Mouse (Mus musculus): ENCODE results near the gene Il13. TPM values are rescaled to one million over a fixed set of nuclear protein-coding genes. Genes with fewer than 3 reads are reported as not detected.

Gene Il13
- polyA plus RNA-seq, 1 experiment from 2014 or later: not detected

- no peak for ATAC-seq (ENCODE audit: insufficient read depth, low FRiP score, low read depth)
- no peak overlapping the region for H3K4me3 ChIP-seq (replicated peaks)
- H3K4me1 ChIP-seq: no peaks in the 10 kb centered on the region
- H3K27ac ChIP-seq: no peak overlapping the region
- no peak overlapping the region for H3K4me2 ChIP-seq
- no peak overlapping the region for H3K9ac ChIP-seq
- no peaks in the 10 kb centered on the region for H3K9me3 ChIP-seq
- 56% methylated on average over 6 of the region's 6 CpGs for WGBS
- no peaks in the 10 kb centered on the region for H3K36me3 ChIP-seq
- no peaks in the 10 kb centered on the region for H3K27me3 ChIP-seq (replicated peaks)
These were observed 19.3 kb downstream of the Il13 start for GRCm38 (mm10) chr11:53615172-53615571.

GRCm38 (mm10) chr11:53609672-53610071, 24.8 kb downstream of the Il13 start:
- no peaks in the 10 kb centered on the region for H3K27me3 ChIP-seq (replicated peaks)
- WGBS: 74% methylated on average over 3 of the region's 3 CpGs
- no peak overlapping the region for H3K4me3 ChIP-seq (replicated peaks)
- H3K36me3 ChIP-seq: no peaks in the 10 kb centered on the region
- ATAC-seq (ENCODE audit: insufficient read depth, low FRiP score, low read depth): no peak
- H3K4me1 ChIP-seq: no peaks in the 10 kb centered on the region
- no peak overlapping the region for H3K27ac ChIP-seq
- no peaks in the 10 kb centered on the region for H3K9me3 ChIP-seq
- H3K9ac ChIP-seq: no peak overlapping the region
- H3K4me2 ChIP-seq: no peak overlapping the region

GRCm38 (mm10) chr11:53609231-53609630, 25.3 kb downstream of the Il13 start:
- Histone ChIP-seq H3K27me3 (replicated peaks) (no peaks in the 10 kb centered on the region), H3K4me1 (no peaks in the 10 kb centered on the region), H3K9me3 (no peaks in the 10 kb centered on the region), H3K4me3 (replicated peaks) (no peak overlapping the region), H3K27ac (no peak overlapping the region), H3K4me2 (no peak overlapping the region), H3K36me3 (no peaks in the 10 kb centered on the region), H3K9ac (no peak overlapping the region)
- 75% methylated on average over 6 of the region's 6 CpGs for WGBS
- ATAC-seq (ENCODE audit: insufficient read depth, low FRiP score, low read depth): no peak

GRCm38 (mm10) chr11:53605609-53606008, 28.9 kb downstream of the Il13 start:
- Histone ChIP-seq H3K4me3 (replicated peaks) (no peak overlapping the region), H3K27ac (no peak overlapping the region), H3K27me3 (replicated peaks) (no peaks in the 10 kb centered on the region), H3K9me3 (no peaks in the 10 kb centered on the region), H3K9ac (no peak overlapping the region), H3K4me2 (no peak overlapping the region), H3K36me3 (0 out of 2 replicates have a peak, but pooled peaks cover 3% of the 10 kb centered on the region), H3K4me1 (no peaks in the 10 kb centered on the region)
- 12% methylated on average over 12 of the region's 12 CpGs for WGBS
- ATAC-seq (ENCODE audit: insufficient read depth, low FRiP score, low read depth): no peak

- Histone ChIP-seq H3K9me3 (no peaks in the 10 kb centered on the region), H3K4me3 (replicated peaks) (no peak overlapping the region), H3K4me1 (no peaks in the 10 kb centered on the region), H3K9ac (no peak overlapping the region), H3K27ac (no peak overlapping the region), H3K27me3 (replicated peaks) (no peaks in the 10 kb centered on the region), H3K4me2 (no peak overlapping the region), H3K36me3 (0 out of 2 replicates have a peak, but pooled peaks cover 3% of the 10 kb centered on the region)
- 93% methylated on average over 3 of the region's 3 CpGs for WGBS
- no peak for ATAC-seq (ENCODE audit: insufficient read depth, low FRiP score, low read depth)
These were observed 29.5 kb downstream of the Il13 start for GRCm38 (mm10) chr11:53604983-53605382.

GRCm38 (mm10) chr11:53591116-53591515, 43.4 kb downstream of the Il13 start:
- H3K4me2 ChIP-seq: no peak overlapping the region
- no peaks in the 10 kb centered on the region for H3K27me3 ChIP-seq (replicated peaks)
- no peaks in the 10 kb centered on the region for H3K9me3 ChIP-seq
- peaks cover 9% of the 10 kb centered on the region for H3K36me3 ChIP-seq
- H3K9ac ChIP-seq: no peak overlapping the region
- ATAC-seq (ENCODE audit: insufficient read depth, low FRiP score, low read depth): no peak
- H3K27ac ChIP-seq: no peak overlapping the region
- no peak overlapping the region for H3K4me3 ChIP-seq (replicated peaks)
- H3K4me1 ChIP-seq: no peaks in the 10 kb centered on the region
- WGBS: 87% methylated on average over 5 of the region's 5 CpGs

- ATAC-seq (ENCODE audit: insufficient read depth, low FRiP score, low read depth): no peak
- Histone ChIP-seq H3K4me2 (no peak overlapping the region), H3K27ac (no peak overlapping the region), H3K27me3 (replicated peaks) (no peaks in the 10 kb centered on the region), H3K4me1 (no peaks in the 10 kb centered on the region), H3K36me3 (peaks cover 9% of the 10 kb centered on the region), H3K4me3 (replicated peaks) (no peak overlapping the region), H3K9me3 (no peaks in the 10 kb centered on the region), H3K9ac (no peak overlapping the region)
- WGBS: 45% methylated on average over 15 of the region's 15 CpGs
These were observed 44.1 kb downstream of the Il13 start for GRCm38 (mm10) chr11:53590368-53590768.

GRCm38 (mm10) chr11:53588279-53588678, 46.2 kb downstream of the Il13 start:
- Histone ChIP-seq H3K36me3 (peaks cover 9% of the 10 kb centered on the region; the same call in 1 of the 2 replicates), H3K4me2 (no peak overlapping the region), H3K4me1 (no peaks in the 10 kb centered on the region), H3K9me3 (no peaks in the 10 kb centered on the region), H3K4me3 (replicated peaks) (no peak overlapping the region), H3K9ac (no peak overlapping the region), H3K27me3 (replicated peaks) (no peaks in the 10 kb centered on the region), H3K27ac (no peak overlapping the region)
- WGBS: 79% methylated on average over 8 of the region's 8 CpGs
- ATAC-seq (ENCODE audit: insufficient read depth, low FRiP score, low read depth): no peak

- no peak for ATAC-seq (ENCODE audit: insufficient read depth, low FRiP score, low read depth)
- Histone ChIP-seq H3K4me2 (no peak overlapping the region), H3K9ac (no peak overlapping the region), H3K36me3 (peaks cover 12% of the 10 kb centered on the region; the same call in 1 of the 2 replicates), H3K4me1 (no peaks in the 10 kb centered on the region), H3K9me3 (no peaks in the 10 kb centered on the region), H3K27ac (no peak overlapping the region), H3K27me3 (replicated peaks) (no peaks in the 10 kb centered on the region), H3K4me3 (replicated peaks) (no peak overlapping the region)
- 94% methylated on average over 6 of the region's 6 CpGs for WGBS
These were observed 49.0 kb downstream of the Il13 start for GRCm38 (mm10) chr11:53585510-53585909.

- ATAC-seq (ENCODE audit: insufficient read depth, low FRiP score, low read depth): no peak
- Histone ChIP-seq H3K9me3 (no peaks in the 10 kb centered on the region), H3K36me3 (peaks cover 16% of the 10 kb centered on the region; the same call in 1 of the 2 replicates)
These were observed 49.7 kb downstream of the Il13 start for GRCm38 (mm10) chr11:53584849-53585248.

GRCm38 (mm10) chr11:53583151-53583550, 51.4 kb downstream of the Il13 start:
- whole genome bisulfite sequencing: 73% methylated on average over 10 of the region's 10 CpGs
- H3K27ac ChIP-seq: no peak overlapping the region
- peaks cover 20% of the 10 kb centered on the region; the same call in 1 of the 2 replicates for H3K36me3 ChIP-seq
- no peak overlapping the region; the same call in 1 of the 2 replicates for H3K9ac ChIP-seq
- no peak overlapping the region for H3K4me3 ChIP-seq (replicated peaks)
- no peak for ATAC-seq (ENCODE audit: insufficient read depth, low FRiP score, low read depth)
- H3K4me1 ChIP-seq: no peaks in the 10 kb centered on the region
- H3K4me2 ChIP-seq: no peak overlapping the region
- H3K27me3 ChIP-seq (replicated peaks): no peaks in the 10 kb centered on the region
- H3K9me3 ChIP-seq: no peaks in the 10 kb centered on the region

More at GRCm38 (mm10) chr11:53584849-53585248, 49.7 kb downstream of the Il13 start:
- Histone ChIP-seq H3K9ac (no peak overlapping the region), H3K4me1 (no peaks in the 10 kb centered on the region), H3K27me3 (replicated peaks) (no peaks in the 10 kb centered on the region), H3K4me3 (replicated peaks) (no peak overlapping the region), H3K4me2 (no peak overlapping the region), H3K27ac (no peak overlapping the region)
- 53% methylated on average over 3 of the region's 3 CpGs for WGBS

All from stomach, embryonic 15.5 days (tissue).